Mouse (Mus musculus) hindbrain, embryonic 12.5 days (tissue): ENCODE results near the gene Mapk13. TPM values are rescaled to one million over a fixed set of nuclear protein-coding genes. Genes with fewer than 3 reads are reported as not detected.
"Not testable (repeated sequence)": the region's sequence is repeated elsewhere in the genome, so short reads cannot be mapped to it uniquely, and the experiment has no call there.

Experiments
- ATAC-seq: fragments of 200-750 bp; cut with Nextera tagmentation; 2 replicates; pipeline ENCODE4 v1.8.0; 2017; ENCODE audit warnings: moderate TSS enrichment; ENCODE audit not compliant: low FRiP score
- H3K27ac ChIP-seq: fragments of 300-500 bp; sonication (generic); 2 replicates; pipeline ENCODE4 v1.5.1; 2016; ENCODE audit warnings: mild to moderate bottlenecking
- H3K27me3 ChIP-seq: fragments of 300-500 bp; sonication (generic); 2 replicates; pipeline ENCODE4 v1.6.1; 2016; ENCODE audit warnings: mild to moderate bottlenecking
- H3K36me3 ChIP-seq: fragments of 300-500 bp; sonication (generic); 2 replicates; pipeline ENCODE4 v1.6.1; 2016; ENCODE audit warnings: mild to moderate bottlenecking
- H3K4me1 ChIP-seq: fragments of 300-500 bp; sonication (generic); 2 replicates; pipeline ENCODE4 v1.6.1; 2016
- H3K4me2 ChIP-seq: fragments of 300-500 bp; sonication (generic); replicated peaks from 2 replicates; pipeline ENCODE4 v1.6.1; 2016; ENCODE audit warnings: mild to moderate bottlenecking
- H3K4me3 ChIP-seq: fragments of 300-500 bp; sonication (generic); 2 replicates; pipeline ENCODE4 v1.5.1; 2016; ENCODE audit warnings: mild to moderate bottlenecking
- H3K9ac ChIP-seq: fragments of 300-500 bp; sonication (generic); 2 replicates; pipeline ENCODE4 v1.6.1; 2016; ENCODE audit warnings: mild to moderate bottlenecking, moderate library complexity
- H3K9me3 ChIP-seq: fragments of 300-500 bp; sonication (generic); replicated peaks from 2 replicates; pipeline ENCODE4 v1.6.1; 2016; ENCODE audit warnings: mild to moderate bottlenecking
- WGBS: fragments of 180-500 bp; shearing (Covaris S2); methylation state at CpG from one replicate; pipeline ENCODE4 v1.1.7; 2016; 5-methylcytosine and 5-hydroxymethylcytosine counted together
- polyA plus RNA-seq: library from polyadenylated mRNA; unstranded; fragments of >200 nt; fragmentation: Nextera tagmentation; extraction: Ambion mirVana; gene quantifications from 2 replicates; pipeline ENCODE4 v1.2.1, GENCODE M21; 2016

Mapk13 gene
- 4.2 and 6.5 TPM in 2 replicates for polyA plus RNA-seq

GRCm38 (mm10) chr17:28769121-28769874 is at the start of gene Mapk13:
TSS of gene Mapk13 (plus strand) at chr17:28769297.
- Histone ChIP-seq H3K4me2 (peak within 1 kb of the TSS; percentile 63), H3K27ac (no peak within 1 kb of the TSS), H3K9ac (peak within 1 kb of the TSS; percentile 43), H3K9me3 (no peaks in the 10 kb centered on the region), H3K36me3 (no peaks in the 10 kb centered on the region), H3K27me3 (peaks cover 51% of the 10 kb centered on the region), H3K4me3 (peak within 1 kb of the TSS; percentile 34), H3K4me1 (peaks cover 14% of the 10 kb centered on the region)
- ATAC-seq, result no peak
- 4% methylated on average over 41 of the region's 58 CpGs for WGBS

- ATAC-seq, result no peak
- Histone ChIP-seq H3K36me3 (peaks cover 72% of the 10 kb centered on the region), H3K9ac (no peak within 1 kb of the TSS), H3K27ac (no peak within 1 kb of the TSS), H3K9me3 (no peaks in the 10 kb centered on the region), H3K27me3 (no peaks in the 10 kb centered on the region), H3K4me3 (no peak within 1 kb of the TSS), H3K4me1 (no peaks in the 10 kb centered on the region), H3K4me2 (no peak within 1 kb of the TSS)
- WGBS, result 95% methylated on average over 4 of the region's 4 CpGs
Observed at GRCm38 (mm10) chr17:28725783-28726182, 43.3 kb upstream of the Mapk13 start, which contains the start of gene AC170998.1. TSS of gene AC170998.1 (plus strand) at chr17:28726083.

GRCm38 (mm10) chr17:28727511-28727910 is 41.6 kb upstream of the Mapk13 start:
- H3K4me2 ChIP-seq, H3K4me3 ChIP-seq, ATAC-seq, H3K27me3 ChIP-seq, H3K4me1 ChIP-seq, H3K9me3 ChIP-seq, H3K27ac ChIP-seq, H3K9ac ChIP-seq: not testable (repeated sequence)
- 93% methylated on average over 11 of the region's 11 CpGs for WGBS
- peaks cover 76% of the 10 kb centered on the region for H3K36me3 ChIP-seq

GRCm38 (mm10) chr17:28735317-28736105 is 33.6 kb upstream of the Mapk13 start:
- H3K27me3 ChIP-seq, result no peaks in the 10 kb centered on the region
- 91% methylated on average over 6 of the region's 6 CpGs for WGBS
- no peak overlapping the region for H3K4me2 ChIP-seq
- H3K27ac ChIP-seq, result no peak overlapping the region
- no peak overlapping the region for H3K4me3 ChIP-seq
- no peaks in the 10 kb centered on the region for H3K4me1 ChIP-seq
- no peaks in the 10 kb centered on the region for H3K9me3 ChIP-seq
- H3K9ac ChIP-seq, result no peak overlapping the region
- no peak for ATAC-seq
- peaks cover 50% of the 10 kb centered on the region for H3K36me3 ChIP-seq

GRCm38 (mm10) chr17:28736486-28736885 is 32.6 kb upstream of the Mapk13 start:
- Histone ChIP-seq H3K36me3 (peaks cover 50% of the 10 kb centered on the region), H3K4me3 (no peak overlapping the region), H3K27me3 (no peaks in the 10 kb centered on the region), H3K9me3 (no peaks in the 10 kb centered on the region), H3K4me2 (no peak overlapping the region), H3K9ac (no peak overlapping the region), H3K27ac (0 out of 2 replicates have a peak overlapping the region, but pooled peaks have one; percentile 35), H3K4me1 (no peaks in the 10 kb centered on the region)
- no peak for ATAC-seq
- WGBS, result 74% methylated on average over 4 of the region's 4 CpGs

GRCm38 (mm10) chr17:28737973-28738372 is 31.1 kb upstream of the Mapk13 start:
- H3K4me1 ChIP-seq, result no peaks in the 10 kb centered on the region
- no peak overlapping the region for H3K9ac ChIP-seq
- 94% methylated on average over 4 of the region's 4 CpGs for WGBS
- no peak for ATAC-seq
- H3K36me3 ChIP-seq, result peaks cover 52% of the 10 kb centered on the region
- H3K4me2 ChIP-seq, result no peak overlapping the region
- H3K27me3 ChIP-seq, result no peaks in the 10 kb centered on the region
- no peak overlapping the region for H3K4me3 ChIP-seq
- no peak overlapping the region for H3K27ac ChIP-seq
- no peaks in the 10 kb centered on the region for H3K9me3 ChIP-seq

GRCm38 (mm10) chr17:28739244-28739643 is 29.9 kb upstream of the Mapk13 start:
- no peaks in the 10 kb centered on the region for H3K4me1 ChIP-seq
- H3K9me3 ChIP-seq, result no peaks in the 10 kb centered on the region
- WGBS, result 94% methylated on average over 6 of the region's 6 CpGs
- H3K27ac ChIP-seq, result no peak overlapping the region
- peaks cover 61% of the 10 kb centered on the region for H3K36me3 ChIP-seq
- no peaks in the 10 kb centered on the region for H3K27me3 ChIP-seq
- H3K4me2 ChIP-seq, result no peak overlapping the region
- ATAC-seq, result no peak
- no peak overlapping the region for H3K9ac ChIP-seq
- H3K4me3 ChIP-seq, result no peak overlapping the region

GRCm38 (mm10) chr17:28743145-28743866 is 25.8 kb upstream of the Mapk13 start:
- H3K4me1 ChIP-seq, result no peaks in the 10 kb centered on the region
- H3K9me3 ChIP-seq, result no peaks in the 10 kb centered on the region
- no peak overlapping the region for H3K27ac ChIP-seq
- H3K9ac ChIP-seq, result no peak overlapping the region
- H3K4me3 ChIP-seq, result no peak overlapping the region
- peaks cover 90% of the 10 kb centered on the region for H3K36me3 ChIP-seq
- no peaks in the 10 kb centered on the region for H3K27me3 ChIP-seq
- ATAC-seq, result no peak
- H3K4me2 ChIP-seq, result no peak overlapping the region
- WGBS, result 95% methylated on average over 11 of the region's 11 CpGs

GRCm38 (mm10) chr17:28743916-28744315 is 25.2 kb upstream of the Mapk13 start:
- Histone ChIP-seq H3K27me3 (no peaks in the 10 kb centered on the region), H3K4me2 (no peak overlapping the region), H3K36me3 (peaks cover 93% of the 10 kb centered on the region), H3K4me3 (no peak overlapping the region), H3K27ac (no peak overlapping the region), H3K9me3 (no peaks in the 10 kb centered on the region), H3K9ac (no peak overlapping the region), H3K4me1 (no peaks in the 10 kb centered on the region)
- 93% methylated on average over 9 of the region's 9 CpGs for WGBS
- ATAC-seq, result no peak

GRCm38 (mm10) chr17:28745773-28746172 is 23.3 kb upstream of the Mapk13 start:
- Histone ChIP-seq H3K9me3 (no peaks in the 10 kb centered on the region), H3K4me1 (no peaks in the 10 kb centered on the region), H3K4me3 (no peak overlapping the region), H3K27ac (no peak overlapping the region), H3K36me3 (peaks cover 77% of the 10 kb centered on the region), H3K9ac (no peak overlapping the region), H3K4me2 (no peak overlapping the region), H3K27me3 (no peaks in the 10 kb centered on the region)
- no peak for ATAC-seq
- WGBS, result 95% methylated on average over 6 of the region's 6 CpGs

GRCm38 (mm10) chr17:28748001-28748400 is 21.1 kb upstream of the Mapk13 start:
- no peak for ATAC-seq

GRCm38 (mm10) chr17:28750580-28750979 is 18.5 kb upstream of the Mapk13 start:
- Histone ChIP-seq H3K36me3 (peaks cover 33% of the 10 kb centered on the region), H3K27ac (no peak overlapping the region), H3K4me3 (no peak overlapping the region), H3K4me2 (no peak overlapping the region), H3K9ac (no peak overlapping the region), H3K27me3 (no peaks in the 10 kb centered on the region), H3K4me1 (no peaks in the 10 kb centered on the region), H3K9me3 (no peaks in the 10 kb centered on the region)
- ATAC-seq, result no peak
- WGBS, result 87% methylated on average over 6 of the region's 6 CpGs

More at GRCm38 (mm10) chr17:28748001-28748400, 21.1 kb upstream of the Mapk13 start:
- H3K27me3 ChIP-seq, result no peaks in the 10 kb centered on the region
- H3K9ac ChIP-seq, result no peak overlapping the region
- H3K9me3 ChIP-seq, result no peaks in the 10 kb centered on the region
- no peak overlapping the region for H3K4me3 ChIP-seq
- 92% methylated on average over 4 of the region's 4 CpGs for WGBS
- H3K4me1 ChIP-seq, result no peaks in the 10 kb centered on the region
- no peak overlapping the region for H3K27ac ChIP-seq
- H3K36me3 ChIP-seq, result peaks cover 55% of the 10 kb centered on the region
- H3K4me2 ChIP-seq, result no peak overlapping the region
